Mouse (Mus musculus) left cerebral cortex, adult 8-10 months (tissue): ENCODE measurements around the gene Pced1b. TPM values are rescaled to one million over a fixed set of nuclear protein-coding genes. Genes with fewer than 3 reads are reported as not detected.

Experiments
- DNase-seq, 2 experiments: peaks; one replicate each; pipeline ENCODE4 v3.0.0; 2022; ENCODE audit warnings: low spot score in 2 of 2
- total RNA-seq, 4 experiments: library from RNA; stranded (reverse); gene quantifications; 2 replicates each; pipeline ENCODE4 v1.2.4; 2022

Gene Pced1b
- total RNA-seq, 4 experiments from 2014 or later: 9.4 to 10.7 (median 9.9) TPM

DNA sequence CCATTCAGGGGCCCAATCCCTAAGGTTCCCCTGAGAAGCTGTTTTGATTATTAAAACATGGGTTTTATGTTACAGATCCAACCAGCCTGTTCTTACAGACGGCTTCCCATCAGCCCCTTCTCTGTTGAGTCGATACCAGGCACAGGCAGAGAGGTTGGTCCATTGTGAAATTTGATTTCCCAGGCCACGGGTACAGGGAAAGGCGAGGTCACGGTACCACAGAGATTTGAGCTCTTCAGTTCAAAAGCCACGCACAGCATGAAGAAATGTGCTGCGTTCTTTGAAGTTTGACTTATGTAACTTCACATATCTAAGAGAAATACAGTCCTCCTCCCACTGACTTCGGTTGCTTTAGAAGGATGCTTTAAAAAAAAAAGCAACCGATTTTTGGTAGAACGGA is 39.8 kb downstream of the Pced1b start:
- no peak for DNase-seq

DNA sequence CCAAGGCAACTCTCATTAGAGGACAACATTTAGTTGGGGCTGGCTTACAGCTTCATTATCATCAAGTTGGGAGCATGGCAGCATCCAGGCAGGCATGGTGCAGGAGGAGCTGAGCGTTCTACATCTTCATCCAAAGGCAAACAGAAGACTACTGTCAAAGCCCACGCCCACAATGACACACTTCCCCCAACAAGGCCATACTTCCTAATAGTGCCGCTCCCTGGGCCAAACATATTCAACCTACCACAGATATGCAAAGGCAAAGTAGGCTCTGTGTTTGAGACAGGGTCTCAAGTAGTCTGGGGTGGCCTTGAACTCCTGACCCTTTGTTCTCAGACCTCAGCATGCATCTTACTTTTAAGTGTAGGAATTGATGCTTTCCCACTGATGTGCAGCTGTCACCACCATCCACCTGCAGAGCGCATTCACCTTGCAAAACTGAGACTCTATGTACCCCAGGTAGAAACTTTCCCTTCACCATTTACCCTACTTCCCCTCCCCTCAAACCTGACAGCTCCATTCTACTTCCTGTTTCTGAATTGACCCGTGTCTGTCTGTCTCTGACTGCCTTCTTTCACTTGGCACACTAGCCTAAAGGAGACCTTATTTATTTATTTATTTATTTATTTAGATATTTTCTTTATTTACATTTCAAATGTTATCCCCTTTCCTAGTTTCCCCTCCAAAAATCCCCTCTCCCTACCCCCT is 40.7 kb downstream of the Pced1b start:
- no peak for DNase-seq

DNA sequence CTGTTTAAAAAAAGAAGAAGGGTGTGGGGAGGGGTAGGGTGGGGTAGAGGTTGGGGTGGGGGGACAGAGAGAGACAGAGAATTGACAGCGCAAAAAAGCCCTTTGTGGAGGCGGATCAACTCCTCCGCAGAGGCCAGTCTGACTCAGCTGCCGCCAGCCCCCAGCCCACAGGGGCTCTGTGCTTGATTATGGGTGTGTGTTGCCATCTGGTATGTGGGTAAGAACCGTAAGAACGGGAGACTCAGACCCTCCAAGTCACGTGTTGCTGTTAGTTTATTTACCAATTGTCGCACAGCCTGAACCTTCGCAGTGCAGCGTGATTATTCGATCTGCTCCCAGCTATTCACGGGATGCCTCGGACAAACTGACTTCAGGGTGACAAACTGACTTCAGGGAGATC is 41.8 kb downstream of the Pced1b start:
- DNase-seq: peak in 1 of 2 experiments; percentile 18

DNA sequence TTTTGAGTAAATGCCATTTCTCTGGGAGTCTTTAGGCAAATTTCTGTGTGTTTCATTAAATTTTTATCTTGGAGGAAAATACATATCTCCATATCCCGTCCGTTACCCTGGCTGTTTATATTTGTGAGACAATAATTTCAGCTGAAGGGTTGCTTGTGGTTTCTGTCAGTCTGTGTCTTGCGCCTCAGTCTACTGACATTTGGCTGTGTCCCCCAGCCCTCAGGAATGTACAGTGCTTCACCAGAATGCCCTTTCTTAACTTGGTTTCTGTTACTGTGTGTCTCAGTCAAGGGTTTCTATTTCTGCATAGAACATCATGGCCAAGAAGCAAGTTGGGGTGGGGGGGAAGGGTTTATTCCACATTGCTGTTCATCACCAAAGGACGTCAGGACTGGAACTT is 42.3 kb downstream of the Pced1b start:
- DNase-seq: no peak

DNA sequence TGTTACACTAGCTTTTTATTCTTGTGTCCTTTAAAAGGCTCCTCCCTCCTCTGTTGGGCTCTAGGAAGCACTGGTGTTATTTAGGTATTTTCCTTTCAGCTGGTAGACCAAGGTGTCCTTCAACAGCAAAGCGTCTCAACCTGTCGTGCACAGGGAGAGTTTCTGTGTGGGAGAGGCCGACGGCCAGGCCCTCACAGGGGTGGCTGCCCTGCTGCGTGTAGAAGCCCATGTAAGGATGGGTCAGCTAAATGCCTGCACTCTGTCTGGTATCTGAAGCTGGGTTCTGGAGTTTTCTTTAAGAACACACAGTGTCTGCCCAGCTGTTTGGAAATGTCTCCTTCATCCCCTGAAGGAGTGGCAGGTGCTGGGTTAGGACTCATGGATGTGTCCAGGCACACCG is 43.4 kb downstream of the Pced1b start:
- no peak for DNase-seq

DNA sequence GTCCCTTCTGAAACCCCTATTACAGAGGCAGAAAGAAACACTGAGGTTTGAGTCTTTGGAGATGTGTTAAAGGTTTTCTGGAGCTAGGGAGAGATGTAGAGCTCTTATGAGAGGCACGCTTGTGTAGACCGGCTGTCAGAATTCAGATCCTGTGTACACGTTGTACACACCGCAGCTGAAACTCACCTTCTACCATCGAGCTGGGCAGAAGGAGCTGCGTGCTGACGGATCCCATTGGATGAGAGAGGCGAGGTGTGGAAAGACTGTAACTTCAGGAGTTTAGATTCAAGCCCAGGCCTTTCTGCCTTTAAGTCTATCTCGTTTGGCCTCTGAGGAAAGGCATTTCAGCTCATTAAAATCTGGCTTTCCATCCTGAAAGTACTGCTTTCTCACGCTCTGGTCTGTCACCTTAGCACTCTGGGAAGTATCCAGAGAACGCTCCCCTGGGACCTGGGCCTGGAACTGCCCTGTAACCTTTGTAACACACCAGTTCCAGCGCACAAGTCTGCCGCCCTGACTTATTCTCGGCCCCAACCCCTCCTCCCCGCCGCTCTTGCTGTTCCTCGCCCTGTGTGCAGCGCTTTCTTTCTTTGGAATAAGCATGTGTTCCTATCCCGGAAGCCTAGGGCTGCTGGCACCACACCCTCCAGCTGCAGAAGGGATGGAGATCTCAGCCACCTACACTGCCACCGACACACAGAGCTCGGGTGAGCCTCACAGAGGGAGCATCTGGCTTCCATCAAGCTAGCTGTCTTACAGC is 44.6 kb downstream of the Pced1b start:
- peak in 1 of 2 experiments; percentile 66 for DNase-seq

DNA sequence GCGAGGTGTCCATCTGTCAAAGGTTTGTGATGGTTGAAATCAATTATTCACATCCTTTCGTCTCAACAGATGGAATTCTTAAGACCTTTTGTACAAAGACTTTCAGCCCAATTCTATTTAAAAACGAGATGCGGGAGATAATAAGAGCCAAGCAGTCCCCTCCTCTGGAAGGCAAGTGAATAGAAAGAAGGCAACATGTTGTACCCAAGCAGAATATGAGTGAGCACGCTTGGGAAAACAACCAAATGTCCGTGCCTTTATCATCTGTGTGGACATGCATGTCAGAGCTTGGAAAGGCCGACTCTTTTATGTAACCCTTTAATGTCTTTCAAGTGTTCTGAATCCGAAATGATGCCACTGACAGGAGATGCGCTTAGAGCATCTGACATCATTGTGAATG is 61.0 kb downstream of the Pced1b start:
- no peak for DNase-seq

DNA sequence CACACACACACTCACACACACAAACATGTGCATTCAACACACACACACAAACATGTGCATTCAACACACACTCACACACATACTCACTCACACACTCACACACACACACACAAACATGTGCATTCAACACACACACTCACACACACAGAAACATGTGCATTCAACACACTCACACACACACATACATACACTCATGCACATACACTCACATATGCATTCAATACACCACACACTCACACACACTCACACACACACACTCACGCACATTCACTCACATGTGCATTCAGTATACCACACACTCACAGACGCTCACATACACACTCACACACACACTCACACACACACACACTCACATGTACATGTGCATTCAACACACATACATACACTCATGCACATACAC is 62.6 kb downstream of the Pced1b start:
- no peak for DNase-seq

DNA sequence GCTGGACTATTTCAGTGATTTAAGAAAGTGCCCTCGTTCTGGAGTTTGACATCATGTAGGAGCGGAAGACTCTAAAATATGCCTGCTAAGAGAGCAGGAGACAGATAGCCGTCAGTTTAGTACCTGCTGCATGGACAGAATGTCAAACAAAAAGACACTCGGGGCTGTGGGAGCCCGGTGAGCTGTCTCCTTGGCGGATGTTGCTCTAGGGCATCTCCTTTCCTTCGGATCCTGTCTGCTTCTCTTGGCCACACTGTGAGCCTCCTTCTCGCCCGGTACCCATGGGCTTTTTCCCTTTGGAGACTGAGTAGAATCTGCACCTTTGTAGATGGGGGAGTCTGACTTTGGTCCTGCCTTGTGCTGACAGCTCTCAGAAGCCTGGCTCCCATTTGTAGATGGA is 63.3 kb downstream of the Pced1b start:
- DNase-seq: no peak

DNA sequence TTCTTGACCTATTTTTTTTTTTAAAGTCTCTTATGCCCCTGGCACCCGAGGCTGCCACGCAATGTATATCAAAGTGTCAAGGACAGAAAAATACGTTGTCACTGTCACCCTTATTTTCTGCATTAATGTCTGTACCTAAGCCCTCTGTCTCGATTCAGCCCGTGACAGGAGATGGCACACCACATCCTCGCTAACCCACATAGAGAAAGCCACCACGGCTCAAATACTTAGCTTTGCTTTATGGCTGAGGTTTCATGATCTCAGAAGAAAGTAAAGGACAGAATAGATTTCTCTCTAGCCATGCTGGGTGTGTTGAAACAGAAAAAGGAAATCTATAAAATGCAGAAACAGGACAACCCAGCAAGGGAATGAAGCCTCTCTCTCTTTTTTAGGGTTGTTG is 64.3 kb downstream of the Pced1b start:
- DNase-seq: no peak

DNA sequence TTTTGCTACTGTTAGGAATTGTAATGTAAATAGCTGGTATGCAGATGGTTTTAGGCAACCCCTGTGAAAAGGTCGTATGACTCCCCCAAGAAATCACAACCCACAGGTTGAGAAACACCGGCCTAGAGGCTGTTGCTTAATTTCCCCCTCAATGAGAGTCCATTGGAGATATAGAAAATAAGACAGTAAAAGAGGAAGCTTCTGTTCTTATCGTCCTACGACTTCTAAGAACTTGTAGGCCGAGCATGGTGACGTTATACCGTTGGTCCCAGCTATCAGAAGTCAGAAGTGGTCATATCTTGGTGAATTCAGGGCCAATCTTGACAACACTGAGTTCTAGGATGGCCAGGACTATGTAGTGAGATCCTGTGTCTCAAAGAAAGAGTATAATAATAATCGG is 65.0 kb downstream of the Pced1b start:
- no peak for DNase-seq

DNA sequence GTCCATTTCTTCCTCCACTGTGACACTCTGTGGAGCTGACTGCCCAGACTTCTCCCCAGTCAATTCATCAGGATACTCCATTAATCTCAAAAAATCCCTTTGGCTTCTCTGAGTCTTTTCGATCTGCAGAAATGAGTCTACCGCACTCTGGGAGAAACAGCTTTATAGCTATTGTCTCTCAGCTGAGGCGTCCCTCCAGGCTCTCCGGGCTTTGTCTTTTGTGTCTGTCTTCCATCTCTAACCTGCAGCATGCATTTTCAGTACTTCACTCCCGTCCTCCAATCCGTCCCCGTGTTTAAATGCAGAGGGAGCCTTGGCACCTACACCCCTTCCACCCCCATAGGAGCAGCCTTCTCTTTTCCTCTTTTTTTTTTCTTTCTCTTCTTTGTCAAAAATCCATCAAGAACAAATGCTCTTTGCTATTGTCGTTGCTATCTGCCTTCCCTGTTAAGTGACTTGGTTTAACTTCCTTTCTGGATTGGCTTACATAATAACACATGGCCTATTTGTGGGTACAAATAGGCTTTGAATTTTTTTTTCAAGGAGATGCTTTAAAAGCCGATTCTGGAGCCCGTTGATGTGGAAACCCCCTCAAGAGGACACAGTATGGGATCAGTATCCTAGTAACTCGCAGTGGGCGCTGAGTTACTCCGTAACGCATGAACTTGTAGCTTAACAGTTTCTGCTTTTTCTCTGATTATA is 68.0 kb downstream of the Pced1b start:
- no peak for DNase-seq

DNA sequence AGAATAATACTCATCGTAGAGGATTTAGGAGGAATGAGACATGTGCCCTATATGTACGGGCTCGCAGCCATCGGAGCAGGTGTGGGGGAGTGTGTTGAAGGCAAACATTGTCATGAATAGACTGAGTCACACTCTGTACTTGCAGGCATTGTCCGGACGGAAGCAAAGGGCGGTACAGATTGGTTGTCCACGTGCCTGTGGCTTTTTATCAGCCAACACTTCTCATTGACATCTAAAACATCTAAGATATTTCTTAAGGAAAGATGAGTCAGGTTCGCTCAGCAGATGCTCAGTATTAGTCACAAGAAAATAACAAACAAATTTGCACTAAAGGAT is 68.5 kb downstream of the Pced1b start:
- peak; percentile 28 to 61 for DNase-seq

DNA sequence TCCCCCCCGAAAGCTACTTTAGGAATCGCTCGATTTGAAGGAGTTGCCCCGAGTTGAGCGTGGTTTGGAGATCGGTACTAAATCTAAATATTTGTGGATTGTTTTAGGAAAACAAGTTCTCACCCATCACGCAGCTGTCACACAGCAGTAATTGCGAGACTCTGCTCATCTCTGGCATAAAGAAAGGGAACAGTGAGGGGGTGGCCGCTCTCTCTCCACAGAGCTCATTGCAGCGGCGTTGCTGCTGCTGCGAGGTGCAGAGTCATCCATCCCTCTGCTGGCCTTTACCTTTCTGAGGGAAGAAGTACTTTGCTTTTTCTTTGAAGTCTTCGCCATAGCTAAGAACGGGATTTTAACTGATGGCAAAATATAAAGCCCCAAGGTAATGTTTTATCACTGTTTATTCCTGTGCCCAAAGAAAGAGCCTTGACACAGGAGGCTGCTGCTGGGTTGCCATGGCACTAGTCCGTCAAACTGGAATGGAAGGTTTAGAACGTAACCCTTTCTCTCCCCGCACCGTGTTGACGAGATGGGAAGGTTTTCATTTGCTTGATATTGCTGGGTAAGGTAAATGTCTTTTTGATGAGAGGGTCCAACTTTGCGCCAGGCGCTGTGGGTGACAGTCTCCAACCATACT is 71.6 kb downstream of the Pced1b start:
- DNase-seq: peak in 1 of 2 experiments; percentile 27

DNA sequence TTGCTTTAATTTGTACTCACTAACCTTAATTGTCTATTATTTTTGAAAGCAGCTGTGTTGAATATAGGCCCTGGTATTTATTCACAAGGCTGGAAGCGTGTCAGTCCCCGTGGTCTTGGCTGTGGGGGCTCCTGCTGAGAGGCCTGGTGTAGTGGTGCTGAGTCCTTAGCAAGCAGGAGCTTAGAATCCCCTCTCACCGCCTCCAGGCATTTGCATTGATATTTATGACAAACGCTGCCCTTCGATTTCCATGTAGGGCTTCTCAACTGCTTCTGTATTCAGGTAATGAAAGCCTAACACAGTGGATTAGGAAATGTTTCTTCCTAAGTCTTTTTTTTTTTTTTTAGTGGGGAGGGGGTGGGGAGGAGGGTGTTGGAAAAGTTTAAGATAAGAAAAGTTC is 75.9 kb downstream of the Pced1b start:
- DNase-seq: no peak

DNA sequence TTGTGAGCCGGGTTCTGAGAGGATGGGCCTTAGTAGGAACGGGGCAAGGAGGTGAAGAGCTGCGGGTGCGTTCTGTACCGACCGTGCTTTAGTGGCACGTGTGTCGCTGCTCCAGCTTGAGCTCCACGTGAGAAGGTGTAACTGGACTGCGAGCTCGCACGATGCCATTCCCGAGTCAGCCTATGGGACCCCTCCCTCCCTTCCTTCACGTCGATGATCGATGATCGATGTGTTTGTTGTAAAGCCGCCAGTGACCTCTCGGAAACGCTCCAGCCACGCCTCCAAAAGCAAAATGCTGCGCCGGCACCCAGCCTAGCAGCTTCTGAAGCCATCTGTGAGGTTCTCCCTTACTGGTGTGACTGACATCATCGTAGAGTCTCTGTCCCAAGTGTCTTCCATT is 76.6 kb downstream of the Pced1b start:
- no peak for DNase-seq

DNA sequence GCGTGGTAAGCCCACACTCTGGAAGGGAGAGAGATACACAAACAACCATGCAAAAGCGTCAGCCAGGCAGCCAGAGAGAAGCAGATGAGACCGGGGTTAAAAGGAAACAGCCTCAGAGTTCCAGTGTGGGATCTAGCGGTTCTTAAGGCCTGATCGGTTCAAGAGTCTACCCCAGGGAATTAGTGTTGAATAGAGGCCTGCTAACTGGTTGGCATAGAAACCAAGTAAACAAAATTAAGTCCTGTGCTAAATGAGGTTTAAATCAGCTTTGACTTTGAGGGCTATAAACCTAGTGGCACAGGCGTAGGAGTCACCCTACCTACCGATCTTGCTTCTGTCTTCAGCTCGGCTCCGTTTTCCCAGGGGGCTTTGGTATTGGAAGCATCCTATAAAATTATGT is 77.4 kb downstream of the Pced1b start:
- DNase-seq: no peak

DNA sequence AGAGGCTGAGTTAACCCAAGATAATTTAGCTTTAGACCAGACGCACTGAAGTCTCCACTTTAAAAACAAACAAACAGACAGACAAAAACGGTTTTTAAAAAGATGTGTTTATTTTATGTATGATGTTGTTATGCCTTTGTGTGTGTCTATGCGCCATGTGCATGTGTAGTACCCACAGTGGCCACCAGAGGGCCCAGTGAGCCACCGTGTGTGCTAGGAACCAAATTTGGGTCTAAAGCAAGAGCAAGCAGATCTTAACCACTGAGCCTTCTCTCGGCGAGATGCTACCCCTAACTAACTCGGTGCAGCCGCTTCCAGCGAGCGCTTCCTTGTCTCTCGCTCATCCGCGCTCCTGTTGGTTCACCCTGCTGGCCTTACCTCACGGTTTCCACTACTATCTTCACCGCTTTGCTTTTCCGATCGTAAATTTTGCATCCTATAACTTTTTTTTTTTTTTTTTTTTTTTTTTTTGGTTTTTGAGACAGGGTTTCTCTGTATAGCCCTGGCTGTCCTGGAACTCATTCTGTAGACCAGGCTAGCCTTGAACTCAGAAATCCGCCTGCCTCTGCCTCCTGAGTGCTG is 80.7 kb downstream of the Pced1b start:
- DNase-seq: no peak

DNA sequence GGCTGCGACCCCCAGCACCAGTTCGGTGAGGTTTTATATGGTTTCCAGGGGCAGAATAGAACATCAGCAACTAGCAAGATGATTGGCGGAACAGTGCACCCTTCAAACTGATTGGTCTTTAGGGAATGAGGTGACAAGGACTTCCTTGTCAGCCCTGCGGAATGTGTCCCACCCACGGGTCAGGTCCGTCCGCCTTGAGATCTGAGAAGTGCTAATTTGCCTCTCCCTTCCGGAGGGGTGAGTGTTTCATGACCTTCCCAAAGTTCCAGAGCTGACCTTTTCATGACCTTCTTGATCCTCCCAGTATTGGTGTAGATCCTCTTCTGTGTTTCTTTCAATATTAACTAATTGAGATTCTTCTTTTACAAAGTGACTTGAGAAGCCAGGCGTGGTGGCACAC is 85.7 kb downstream of the Pced1b start:
- no peak for DNase-seq

DNA sequence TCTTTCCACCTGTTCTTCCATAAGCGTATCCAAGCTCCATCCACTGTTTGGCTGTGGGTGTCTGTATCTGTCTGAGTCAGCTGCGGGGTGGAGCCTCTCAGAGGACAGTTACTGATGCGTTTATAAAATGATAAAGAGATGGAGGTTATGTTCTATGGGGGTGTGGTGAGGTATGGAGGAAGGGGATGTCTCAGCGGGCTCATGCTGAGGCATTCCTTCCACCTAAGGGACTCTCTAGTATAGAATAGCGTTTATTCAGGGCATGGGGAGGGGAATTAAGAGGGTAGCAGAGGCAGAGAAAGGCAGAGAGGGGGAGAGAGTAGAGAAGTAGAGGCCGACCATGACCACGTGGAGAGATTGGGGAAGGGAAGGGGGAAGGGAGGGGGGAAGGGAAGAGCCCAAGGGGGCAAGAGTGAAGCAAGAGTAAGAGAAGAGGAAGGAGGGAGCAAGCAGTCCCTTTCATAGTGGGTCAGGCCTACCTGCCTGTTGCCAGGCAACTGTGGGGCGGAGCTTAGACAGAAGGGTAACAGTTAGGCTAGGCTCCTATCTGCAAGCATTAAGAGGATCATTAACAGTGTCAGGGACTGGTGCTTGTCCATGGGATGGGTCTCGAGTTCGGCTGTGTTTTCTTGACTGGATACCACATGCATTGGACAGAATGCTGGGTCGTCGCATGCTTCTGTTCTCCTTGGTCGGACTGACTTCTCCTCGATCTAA is 90.9 kb downstream of the Pced1b start:
- DNase-seq: no peak
